Mouse (Mus musculus): ENCODE measurements around the gene Cacnb1. TPM values are rescaled to one million over a fixed set of nuclear protein-coding genes. Genes with fewer than 3 reads are reported as not detected.

The Cacnb1 gene
- total and polyA plus RNA-seq, 2 experiments from 2014 or later: 57.2 to 76.4 TPM

DNA sequence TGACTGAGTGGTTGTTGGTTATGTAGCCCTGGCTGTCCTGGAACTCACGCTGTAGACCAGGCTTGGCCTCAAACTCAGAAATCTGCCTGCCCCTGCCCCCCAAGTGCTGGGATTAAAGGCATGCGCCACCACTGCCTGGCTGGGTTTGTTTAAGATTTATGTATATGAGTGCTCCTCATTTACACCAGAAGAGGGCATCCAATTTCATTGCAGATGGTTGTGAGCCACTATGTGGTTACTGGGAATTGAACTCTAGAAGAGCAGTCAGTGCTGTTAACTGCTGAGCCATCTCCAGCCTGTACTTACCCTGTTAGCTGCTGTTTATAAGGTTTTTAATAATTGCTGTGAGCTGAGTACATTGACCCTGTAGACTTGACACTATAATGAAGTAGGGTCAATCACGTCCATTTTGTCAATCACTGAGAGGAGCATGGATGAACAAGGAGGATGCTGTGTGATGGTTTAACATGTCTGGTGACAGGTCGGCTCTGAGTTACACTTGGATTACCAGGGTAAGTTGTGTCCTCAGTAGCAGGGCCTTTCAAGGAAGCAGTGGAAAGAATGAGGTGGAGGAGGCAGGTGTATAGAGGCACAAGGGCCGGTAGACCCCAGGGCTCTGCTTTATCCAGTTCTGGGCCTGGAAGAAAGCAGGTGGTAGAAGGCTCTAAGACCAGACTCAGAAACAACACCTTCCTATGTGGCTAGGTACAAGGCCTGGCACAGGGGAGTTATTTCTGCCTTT, 8.0 kb upstream of the Cacnb1 start:
- peaks cover 7% of the 10 kb centered on the region for H3K4me1 ChIP-seq (ENCODE audit: insufficient read depth)
- H3K36me3 ChIP-seq (ENCODE audit: insufficient read depth): peaks cover 34% of the 10 kb centered on the region
- peak; percentile 59 for TF ChIP-seq CTCF (IDR thresholded peaks at IDR 0.05; ENCODE audit: low read depth)
- no peaks in the 10 kb centered on the region for H3K9me3 ChIP-seq (ENCODE audit: low read length)
- H3K27ac ChIP-seq (ENCODE audit: low read depth, low read length): no peak overlapping the region
- ATAC-seq (no peak), DNase-seq (peak; percentile 45)
- H3K4me2 ChIP-seq (ENCODE audit: low read depth): no peak overlapping the region
- H3K27me3 ChIP-seq (ENCODE audit: insufficient read depth, low read length): no peaks in the 10 kb centered on the region
- H3K9ac ChIP-seq: no peak overlapping the region
- WGBS: 45% methylated on average over 5 of the region's 5 CpGs
- no peak overlapping the region for H3K4me3 ChIP-seq (ENCODE audit: low read depth, low read length)

DNA sequence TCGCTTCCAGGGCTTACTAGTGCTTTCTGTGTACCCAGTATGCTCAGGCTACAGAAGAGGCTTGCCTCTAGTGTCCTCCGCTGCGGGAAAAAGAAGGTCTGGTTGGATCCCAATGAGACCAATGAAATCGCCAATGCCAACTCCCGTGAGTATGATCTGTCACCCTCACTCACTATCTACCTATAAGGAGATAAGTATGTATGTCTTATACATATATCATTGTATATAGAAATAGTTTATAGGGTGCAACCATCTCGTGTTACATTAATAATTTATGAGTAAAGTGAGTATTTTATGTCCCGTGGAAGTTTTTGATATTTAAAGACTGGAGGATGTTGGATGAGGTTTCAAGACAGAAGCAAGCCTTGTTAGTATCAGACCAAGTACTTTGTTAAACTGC, 5.0 kb upstream of the Cacnb1 start:
- H3K27ac ChIP-seq (ENCODE audit: low read depth, low read length): no peak overlapping the region
- peak overlapping the region; percentile 99 for H3K9ac ChIP-seq
- ATAC-seq (no peak), DNase-seq (no peak)
- H3K27me3 ChIP-seq (ENCODE audit: insufficient read depth, low read length): no peaks in the 10 kb centered on the region
- 30% methylated on average over 7 of the region's 7 CpGs for WGBS
- peaks cover 9% of the 10 kb centered on the region; the same call in 1 of the 2 replicates for H3K4me1 ChIP-seq (ENCODE audit: insufficient read depth)
- peak overlapping the region; percentile 88 for H3K4me3 ChIP-seq (ENCODE audit: low read depth, low read length)
- TF ChIP-seq CTCF (IDR thresholded peaks at IDR 0.05; ENCODE audit: low read depth): no peak
- H3K9me3 ChIP-seq (ENCODE audit: low read length): no peaks in the 10 kb centered on the region
- H3K4me2 ChIP-seq (ENCODE audit: low read depth): peak overlapping the region; percentile 81
- peaks cover 34% of the 10 kb centered on the region for H3K36me3 ChIP-seq (ENCODE audit: insufficient read depth)

DNA sequence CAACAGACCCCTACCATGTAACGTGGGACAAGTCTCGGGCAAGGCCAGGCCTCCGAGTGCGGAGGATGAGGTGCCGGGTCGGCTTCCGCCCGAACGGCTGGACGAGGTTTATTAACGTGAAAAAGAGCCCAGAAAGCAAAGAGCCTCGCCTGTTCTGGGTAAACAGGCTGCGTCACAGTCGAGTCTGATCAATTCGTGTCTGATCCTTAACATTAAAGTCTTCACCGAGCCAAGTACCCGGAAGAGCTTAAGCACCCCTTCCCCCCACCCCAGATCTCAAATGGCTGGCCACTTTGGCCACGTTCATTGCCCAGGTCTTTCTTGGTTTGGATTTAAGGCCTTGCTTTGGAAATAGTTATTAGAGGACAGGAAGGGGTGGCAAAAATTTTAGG, 4.5 kb upstream of the Cacnb1 start:
- peaks cover 9% of the 10 kb centered on the region; the same call in 1 of the 2 replicates for H3K4me1 ChIP-seq (ENCODE audit: insufficient read depth)
- H3K4me2 ChIP-seq (ENCODE audit: low read depth): peak overlapping the region; percentile 81
- no peak for DNase-seq
- peak overlapping the region; percentile 99 for H3K9ac ChIP-seq
- peak overlapping the region; percentile 90 for H3K27ac ChIP-seq (ENCODE audit: low read depth, low read length)
- H3K36me3 ChIP-seq (ENCODE audit: insufficient read depth): peaks cover 34% of the 10 kb centered on the region
- under 1% methylated on average over 18 of the region's 18 CpGs for WGBS
- no peak for TF ChIP-seq CTCF (IDR thresholded peaks at IDR 0.05; ENCODE audit: low read depth)
- ATAC-seq: no peak; the same call in 1 of the 2 replicates
- H3K4me3 ChIP-seq (ENCODE audit: low read depth, low read length): peak overlapping the region; percentile 88
- no peaks in the 10 kb centered on the region for H3K9me3 ChIP-seq (ENCODE audit: low read length)
- H3K27me3 ChIP-seq (ENCODE audit: insufficient read depth, low read length): no peaks in the 10 kb centered on the region

DNA sequence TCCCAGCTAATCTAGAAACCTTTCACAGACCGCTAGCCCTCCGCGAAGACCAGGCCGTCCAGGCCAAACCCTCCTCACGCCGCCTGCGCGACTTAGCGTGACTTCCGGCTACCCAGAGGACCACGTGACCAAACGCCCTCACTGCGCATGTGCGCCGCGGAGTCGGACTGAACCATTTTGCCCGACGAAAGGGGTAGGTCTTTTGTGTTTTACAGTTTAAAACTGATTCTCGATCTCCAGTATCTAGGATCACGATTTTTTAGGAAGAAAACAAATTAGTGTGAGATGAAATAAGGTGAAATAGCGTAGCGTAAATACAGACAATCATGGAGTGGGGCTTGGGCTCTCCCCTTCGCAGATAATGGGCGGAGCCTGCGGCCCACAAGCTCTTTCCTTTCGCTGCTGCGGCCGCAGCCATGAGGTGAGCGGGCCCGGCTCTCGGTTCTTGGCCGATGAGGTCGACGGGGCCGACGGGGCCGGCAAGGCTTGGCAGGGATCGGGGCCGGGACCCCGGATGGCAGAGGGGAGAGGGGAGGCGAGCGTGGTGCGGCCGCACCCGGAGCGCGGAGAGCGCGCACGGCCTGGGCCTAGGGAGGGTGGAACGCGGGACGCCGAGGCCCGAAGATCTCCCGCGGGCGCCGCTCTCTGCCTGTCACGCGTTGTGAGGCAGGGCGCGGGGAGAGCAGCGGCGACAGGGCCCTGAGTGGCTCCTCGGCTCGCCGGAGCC, 3.9 kb upstream of the Cacnb1 start, which contains the start of gene Rpl19:
Gene Rpl19 (plus strand): TSS at position 141 of the 727 bp plus-strand sequence.
- peak; percentile 68 for ATAC-seq
- 5% methylated on average over 56 of the region's 69 CpGs for WGBS
- H3K27ac ChIP-seq (ENCODE audit: low read depth, low read length): peak within 1 kb of the TSS; percentile 90

GRCm38 (mm10) chr11:98026248-98026569, 3.4 kb upstream of the Cacnb1 start:
- 6% methylated on average over 15 of the region's 15 CpGs for WGBS
- ATAC-seq: no peak
- H3K9me3 ChIP-seq (ENCODE audit: low read length): no peaks in the 10 kb centered on the region

More for the DNA sequence above, 3.9 kb upstream of the Cacnb1 start, which contains the start of gene Rpl19:
- DNase-seq: peak; percentile 98
- Histone ChIP-seq H3K4me3 (ENCODE audit: low read depth, low read length) (peak within 1 kb of the TSS; percentile 88), H3K4me1 (ENCODE audit: insufficient read depth) (peaks cover 9% of the 10 kb centered on the region; the same call in 1 of the 2 replicates), H3K9ac (peak within 1 kb of the TSS; percentile 99), H3K36me3 (ENCODE audit: insufficient read depth) (peaks cover 34% of the 10 kb centered on the region), H3K4me2 (ENCODE audit: low read depth) (peak within 1 kb of the TSS; percentile 81), H3K9me3 (ENCODE audit: low read length) (no peaks in the 10 kb centered on the region), H3K27me3 (ENCODE audit: insufficient read depth, low read length) (no peaks in the 10 kb centered on the region)
- TF ChIP-seq CTCF (IDR thresholded peaks at IDR 0.05; ENCODE audit: low read depth): no peak

GRCm38 (mm10) chr11:98024516-98024915, 1.7 kb upstream of the Cacnb1 start:
- H3K9me3 ChIP-seq (ENCODE audit: low read length): no peaks in the 10 kb centered on the region
- no peak for TF ChIP-seq CTCF (IDR thresholded peaks at IDR 0.05; ENCODE audit: low read depth)
- H3K9ac ChIP-seq: no peak overlapping the region
- no peak overlapping the region for H3K27ac ChIP-seq (ENCODE audit: low read depth, low read length)
- H3K4me1 ChIP-seq (ENCODE audit: insufficient read depth): peaks cover 27% of the 10 kb centered on the region
- H3K4me3 ChIP-seq (ENCODE audit: low read depth, low read length): no peak overlapping the region
- H3K27me3 ChIP-seq (ENCODE audit: insufficient read depth, low read length): no peaks in the 10 kb centered on the region
- peaks cover 15% of the 10 kb centered on the region for H3K36me3 ChIP-seq (ENCODE audit: insufficient read depth)
- no peak overlapping the region for H3K4me2 ChIP-seq (ENCODE audit: low read depth)
- DNase-seq (no peak), ATAC-seq (no peak)
- WGBS: 92% methylated on average over 3 of the region's 3 CpGs

More at GRCm38 (mm10) chr11:98026248-98026569, 3.4 kb upstream of the Cacnb1 start:
- no peak for TF ChIP-seq CTCF (IDR thresholded peaks at IDR 0.05; ENCODE audit: low read depth)
- no peaks in the 10 kb centered on the region for H3K27me3 ChIP-seq (ENCODE audit: insufficient read depth, low read length)
- peaks cover 12% of the 10 kb centered on the region; the same call in 1 of the 2 replicates for H3K4me1 ChIP-seq (ENCODE audit: insufficient read depth)
- peak overlapping the region; percentile 99 for H3K9ac ChIP-seq
- peaks cover 32% of the 10 kb centered on the region for H3K36me3 ChIP-seq (ENCODE audit: insufficient read depth)
- peak overlapping the region; percentile 88 for H3K4me3 ChIP-seq (ENCODE audit: low read depth, low read length)
- H3K4me2 ChIP-seq (ENCODE audit: low read depth): peak overlapping the region; percentile 81
- DNase-seq: no peak
- peak overlapping the region; percentile 90 for H3K27ac ChIP-seq (ENCODE audit: low read depth, low read length)

GRCm38 (mm10) chr11:98022253-98022554, 630 bp downstream of the Cacnb1 start:
- Histone ChIP-seq H3K4me2 (ENCODE audit: low read depth) (peak overlapping the region; percentile 65), H3K4me3 (ENCODE audit: low read depth, low read length) (peak overlapping the region; percentile 81), H3K27ac (ENCODE audit: low read depth, low read length) (peak overlapping the region; percentile 92), H3K27me3 (ENCODE audit: insufficient read depth, low read length) (no peaks in the 10 kb centered on the region), H3K9ac (peak overlapping the region; percentile 94), H3K9me3 (ENCODE audit: low read length) (no peaks in the 10 kb centered on the region), H3K4me1 (ENCODE audit: insufficient read depth) (peaks cover 29% of the 10 kb centered on the region), H3K36me3 (ENCODE audit: insufficient read depth) (peaks cover 10% of the 10 kb centered on the region)
- DNase-seq (no peak), ATAC-seq (no peak; the same call in none of the 2 replicates)
- WGBS: under 1% methylated on average over 23 of the region's 23 CpGs
- no peak for TF ChIP-seq CTCF (IDR thresholded peaks at IDR 0.05; ENCODE audit: low read depth)
